Mouse (Mus musculus): ENCODE results near the gene Sirt7. TPM values are rescaled to one million over a fixed set of nuclear protein-coding genes. Genes with fewer than 3 reads are reported as not detected.

Sirt7 gene
- polyA plus RNA-seq, 1 experiment: 119 TPM

DNA sequence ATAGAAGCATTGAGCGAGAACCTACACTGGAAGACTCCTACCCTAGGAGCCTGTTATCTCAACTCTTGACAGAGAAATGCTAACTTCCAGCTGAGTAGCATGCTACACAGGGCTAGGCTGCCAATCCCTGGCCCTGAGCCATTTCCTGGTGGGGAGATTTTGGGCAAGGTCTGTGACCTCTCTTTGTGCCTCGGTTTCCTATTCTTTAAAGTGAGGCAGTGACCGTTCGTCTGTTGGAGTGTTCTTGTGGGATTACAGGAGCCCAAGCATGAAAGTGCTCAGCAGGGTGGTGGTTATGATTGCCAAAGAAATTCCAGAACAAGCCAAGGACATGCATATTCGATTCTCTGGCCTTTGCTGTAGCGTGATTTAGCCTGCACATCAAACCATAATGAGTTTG lies 37.7 kb upstream of the Sirt7 start:
- no peak overlapping the region for H3K4me3 ChIP-seq (ENCODE audit: extremely low read depth, insufficient read depth, insufficient read length)
- H3K36me3 ChIP-seq (ENCODE audit: control insufficient read depth, insufficient read depth, low read length): no peaks in the 10 kb centered on the region
- no peak for TF ChIP-seq POLR2A (IDR thresholded peaks at IDR 0.05; ENCODE audit: low read depth, low read length)
- TF ChIP-seq CTCF (IDR thresholded peaks at IDR 0.05; ENCODE audit: extremely low read depth, insufficient read depth, insufficient read length, insufficient replicate concordance): no peak
- WGBS: 77% methylated on average over 6 of the region's 6 CpGs
- DNase-seq (ENCODE audit: low read depth in 1 of 2, low spot score in 2 of 2): no peak
- H3K27ac ChIP-seq (ENCODE audit: insufficient read depth, low read length): no peak overlapping the region
- peaks cover 28% of the 10 kb centered on the region for H3K27me3 ChIP-seq (ENCODE audit: control insufficient read depth, insufficient read depth, low read length)
- H3K4me1 ChIP-seq (ENCODE audit: control insufficient read depth, insufficient read depth, insufficient read length): peaks cover 15% of the 10 kb centered on the region; the same call in 1 of the 2 replicates

DNA sequence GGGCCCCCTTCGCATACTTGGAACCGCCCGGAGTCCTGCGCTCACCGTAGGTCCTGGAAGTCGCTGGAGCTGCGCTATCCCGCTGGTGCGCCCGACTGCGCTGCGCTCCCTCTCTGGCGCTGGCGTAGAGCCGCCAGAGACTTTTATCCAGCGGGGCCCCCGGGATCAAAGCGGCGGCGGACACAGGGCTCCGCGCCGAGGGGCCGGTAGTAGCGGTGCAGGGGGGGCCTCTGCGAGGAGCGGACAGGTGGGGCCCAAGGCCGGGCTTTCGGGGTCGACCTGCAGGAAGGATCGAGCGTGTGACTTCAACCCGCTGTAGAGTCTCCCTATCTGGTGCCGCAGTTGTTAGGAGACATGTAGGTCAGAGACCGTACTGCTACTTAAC lies 36.0 kb upstream of the Sirt7 start, which contains the start of gene Notum:
Gene Notum, minus strand, starts transcription at position 100 of the 385 bp plus-strand sequence.
- Histone ChIP-seq H3K27me3 (ENCODE audit: control insufficient read depth, insufficient read depth, low read length) (peaks cover 32% of the 10 kb centered on the region), H3K36me3 (ENCODE audit: control insufficient read depth, insufficient read depth, low read length) (no peaks in the 10 kb centered on the region), H3K4me3 (ENCODE audit: extremely low read depth, insufficient read depth, insufficient read length) (peak within 1 kb of the TSS; percentile 31; the same call in 1 of the 2 replicates), H3K27ac (ENCODE audit: insufficient read depth, low read length) (no peak within 1 kb of the TSS), H3K4me1 (ENCODE audit: control insufficient read depth, insufficient read depth, insufficient read length) (peaks cover 15% of the 10 kb centered on the region; the same call in 1 of the 2 replicates)
- DNase-seq (ENCODE audit: low read depth in 1 of 2, low spot score in 2 of 2): no peak
- 3% methylated on average over 35 of the region's 35 CpGs for WGBS
- no peak for TF ChIP-seq POLR2A (IDR thresholded peaks at IDR 0.05; ENCODE audit: low read depth, low read length)

DNA sequence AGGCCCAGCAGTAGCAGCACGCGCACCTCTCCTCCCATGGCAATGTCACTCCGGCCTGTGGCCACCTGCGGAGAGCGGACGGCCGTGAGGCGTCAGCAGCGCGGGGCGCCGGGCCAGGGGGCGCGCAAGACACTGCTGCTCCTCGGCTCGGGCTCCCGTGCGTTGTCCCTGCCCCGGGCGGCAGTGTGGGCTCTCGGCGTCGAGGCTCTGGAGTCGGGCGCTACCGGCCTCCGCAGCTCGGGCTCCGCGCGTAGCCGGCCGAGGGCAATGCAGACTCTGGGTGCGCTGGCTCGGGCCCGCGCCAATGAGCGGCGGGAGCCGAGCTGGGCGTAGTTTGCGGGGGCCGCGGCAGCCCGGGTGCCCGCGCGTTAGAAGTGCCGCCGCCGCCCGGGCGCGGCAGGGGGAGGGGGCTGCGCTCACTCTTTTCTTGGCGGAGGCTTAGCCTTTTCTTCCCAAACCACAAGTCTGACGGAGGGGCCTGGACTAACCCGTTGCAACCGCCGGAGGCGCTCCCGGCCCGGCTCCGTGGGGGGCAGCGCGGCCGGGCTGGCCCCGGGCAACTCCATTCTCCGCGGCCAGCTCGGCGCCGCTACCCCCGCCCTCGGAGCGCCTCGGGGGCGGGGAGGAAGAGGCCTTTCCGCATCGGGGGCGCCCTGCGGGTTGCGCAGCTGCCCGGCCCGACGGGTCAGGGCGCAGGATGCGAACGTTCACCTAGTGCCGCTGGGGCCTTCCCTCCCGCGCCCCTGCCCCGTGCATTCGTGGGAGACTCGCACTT lies 35.4 kb upstream of the Sirt7 start:
- Histone ChIP-seq H3K4me1 (ENCODE audit: control insufficient read depth, insufficient read depth, insufficient read length) (peaks cover 15% of the 10 kb centered on the region; the same call in 1 of the 2 replicates), H3K27me3 (ENCODE audit: control insufficient read depth, insufficient read depth, low read length) (peaks cover 31% of the 10 kb centered on the region), H3K27ac (ENCODE audit: insufficient read depth, low read length) (no peak overlapping the region), H3K4me3 (ENCODE audit: extremely low read depth, insufficient read depth, insufficient read length) (peak overlapping the region; percentile 31; the same call in 1 of the 2 replicates), H3K36me3 (ENCODE audit: control insufficient read depth, insufficient read depth, low read length) (no peaks in the 10 kb centered on the region)
- TF ChIP-seq POLR2A (IDR thresholded peaks at IDR 0.05; ENCODE audit: low read depth, low read length) (no peak), CTCF (IDR thresholded peaks at IDR 0.05; ENCODE audit: extremely low read depth, insufficient read depth, insufficient read length, insufficient replicate concordance) (no peak)
- DNase-seq (ENCODE audit: low read depth in 1 of 2, low spot score in 2 of 2): no peak
- WGBS: 2% methylated on average over 88 of the region's 95 CpGs

DNA sequence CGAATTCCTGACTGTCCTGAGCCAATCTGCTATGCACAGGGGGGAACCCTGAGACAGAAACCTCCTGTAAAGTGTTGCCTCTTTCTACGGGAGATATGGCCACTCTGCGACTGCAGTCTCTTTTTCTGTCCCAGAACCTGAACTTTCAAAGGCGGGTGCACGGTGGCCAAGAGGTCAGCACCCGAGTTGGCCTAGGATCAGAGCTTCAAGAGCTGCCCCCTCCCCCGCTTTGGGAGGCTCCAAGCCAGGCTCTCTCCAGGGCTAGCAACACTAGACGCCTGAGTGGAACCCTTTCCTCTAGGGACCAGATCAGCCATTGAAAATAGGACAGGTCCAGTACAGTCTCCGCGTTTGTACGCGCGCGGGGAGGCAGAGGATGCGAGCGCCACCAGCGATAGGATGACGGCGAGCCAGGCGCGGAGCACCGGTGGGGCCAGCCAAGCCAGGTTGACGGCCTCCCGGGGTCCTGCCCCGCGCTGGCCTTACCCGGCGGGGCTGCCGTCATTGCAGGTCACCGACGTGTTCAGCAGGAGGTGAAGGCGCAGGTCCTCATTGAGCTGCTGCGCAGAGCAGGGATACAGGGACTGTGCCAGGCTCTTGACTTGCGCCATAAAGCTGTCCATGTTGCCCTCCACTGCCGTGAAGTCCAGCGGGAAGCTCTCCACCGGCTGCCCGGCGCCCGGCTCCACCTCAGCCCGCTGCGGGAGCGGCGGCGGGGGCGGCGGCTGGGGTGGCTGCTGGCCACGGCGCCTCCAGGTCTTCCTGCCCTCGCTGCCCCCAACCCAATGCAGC lies 34.7 kb upstream of the Sirt7 start:
- H3K36me3 ChIP-seq (ENCODE audit: control insufficient read depth, insufficient read depth, low read length): no peaks in the 10 kb centered on the region
- peaks cover 15% of the 10 kb centered on the region; the same call in 1 of the 2 replicates for H3K4me1 ChIP-seq (ENCODE audit: control insufficient read depth, insufficient read depth, insufficient read length)
- H3K27ac ChIP-seq (ENCODE audit: insufficient read depth, low read length): no peak overlapping the region
- no peak for TF ChIP-seq CTCF (IDR thresholded peaks at IDR 0.05; ENCODE audit: extremely low read depth, insufficient read depth, insufficient read length, insufficient replicate concordance)
- peaks cover 31% of the 10 kb centered on the region for H3K27me3 ChIP-seq (ENCODE audit: control insufficient read depth, insufficient read depth, low read length)
- no peak for DNase-seq (ENCODE audit: low read depth in 1 of 2, low spot score in 2 of 2)
- 0 out of 2 replicates have a peak overlapping the region, but pooled peaks have one; percentile 21 for H3K4me3 ChIP-seq (ENCODE audit: extremely low read depth, insufficient read depth, insufficient read length)
- 6% methylated on average over 50 of the region's 50 CpGs for WGBS

DNA sequence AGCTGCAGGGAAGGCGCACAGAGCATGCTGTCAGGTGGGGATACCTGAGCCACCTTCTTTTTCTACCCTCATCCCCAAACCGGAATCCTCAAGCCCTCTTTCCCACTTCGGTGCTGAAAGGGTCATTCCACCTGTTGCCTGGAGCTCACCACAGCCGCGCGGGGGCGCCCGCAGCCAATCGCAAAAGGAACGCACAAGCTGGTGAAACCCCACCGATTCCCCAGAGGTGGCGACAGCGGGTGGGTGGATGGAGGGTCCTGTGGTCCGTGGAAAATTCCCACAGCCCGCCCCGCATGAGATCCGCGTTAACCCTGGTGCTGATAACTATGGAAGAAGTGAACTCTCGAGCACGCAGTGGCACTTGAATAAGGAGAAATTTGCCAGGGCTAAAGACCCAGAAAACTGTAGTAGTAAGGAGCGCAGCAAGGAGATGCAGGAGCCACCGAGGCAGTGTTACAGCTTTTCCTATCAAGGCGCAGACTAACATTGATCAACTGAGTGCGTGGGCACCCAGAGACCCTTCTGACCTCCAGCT lies 33.9 kb upstream of the Sirt7 start:
- peaks cover 15% of the 10 kb centered on the region; the same call in 1 of the 2 replicates for H3K4me1 ChIP-seq (ENCODE audit: control insufficient read depth, insufficient read depth, insufficient read length)
- H3K36me3 ChIP-seq (ENCODE audit: control insufficient read depth, insufficient read depth, low read length): no peaks in the 10 kb centered on the region
- H3K4me3 ChIP-seq (ENCODE audit: extremely low read depth, insufficient read depth, insufficient read length): no peak overlapping the region
- peak; percentile 79; the same call in 1 of the 2 replicates for TF ChIP-seq CTCF (IDR thresholded peaks at IDR 0.05; ENCODE audit: extremely low read depth, insufficient read depth, insufficient read length, insufficient replicate concordance)
- no peak for TF ChIP-seq POLR2A (IDR thresholded peaks at IDR 0.05; ENCODE audit: low read depth, low read length)
- H3K27me3 ChIP-seq (ENCODE audit: control insufficient read depth, insufficient read depth, low read length): peaks cover 31% of the 10 kb centered on the region
- WGBS: 5% methylated on average over 24 of the region's 24 CpGs
- H3K27ac ChIP-seq (ENCODE audit: insufficient read depth, low read length): no peak overlapping the region
- DNase-seq (ENCODE audit: low read depth in 1 of 2, low spot score in 2 of 2): peak; percentile 29 to 77

DNA sequence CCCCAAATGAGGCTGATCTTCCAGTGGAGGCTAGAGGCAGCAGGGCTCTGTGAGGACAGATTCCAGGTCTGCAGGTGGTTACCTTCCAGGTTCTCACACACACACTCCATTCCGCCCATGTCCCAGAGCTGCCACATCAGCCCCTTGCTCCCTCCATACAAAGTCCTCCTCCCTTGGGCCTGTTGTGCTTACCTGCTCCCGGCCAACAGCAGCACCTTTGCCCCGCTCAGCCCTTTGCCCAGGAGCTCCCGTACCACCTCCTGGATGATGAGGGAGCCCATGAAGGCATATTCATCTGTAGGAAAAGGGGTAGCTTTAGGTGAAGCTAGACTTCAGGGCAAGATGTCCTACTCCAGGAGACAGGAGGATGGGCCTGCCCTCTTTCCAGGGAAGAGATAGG lies 32.3 kb upstream of the Sirt7 start:
- no peaks in the 10 kb centered on the region for H3K36me3 ChIP-seq (ENCODE audit: control insufficient read depth, insufficient read depth, low read length)
- H3K4me1 ChIP-seq (ENCODE audit: control insufficient read depth, insufficient read depth, insufficient read length): peaks cover 15% of the 10 kb centered on the region; the same call in 1 of the 2 replicates
- H3K27me3 ChIP-seq (ENCODE audit: control insufficient read depth, insufficient read depth, low read length): peaks cover 31% of the 10 kb centered on the region
- DNase-seq (ENCODE audit: low read depth in 1 of 2, low spot score in 2 of 2): no peak
- WGBS: 84% methylated on average over 4 of the region's 4 CpGs
- TF ChIP-seq POLR2A (IDR thresholded peaks at IDR 0.05; ENCODE audit: low read depth, low read length) (no peak), CTCF (IDR thresholded peaks at IDR 0.05; ENCODE audit: extremely low read depth, insufficient read depth, insufficient read length, insufficient replicate concordance) (no peak)
- H3K4me3 ChIP-seq (ENCODE audit: extremely low read depth, insufficient read depth, insufficient read length): no peak overlapping the region
- no peak overlapping the region for H3K27ac ChIP-seq (ENCODE audit: insufficient read depth, low read length)

Measured in spleen, adult 2 months (tissue).